Mouse (Mus musculus) layer of hippocampus, adult 9-11 months (tissue): ENCODE results near the gene Sgms1.

Source experiments
- DNase-seq: peaks from one replicate; pipeline ENCODE4 v3.0.0; 2022

The Sgms1 gene

DNA sequence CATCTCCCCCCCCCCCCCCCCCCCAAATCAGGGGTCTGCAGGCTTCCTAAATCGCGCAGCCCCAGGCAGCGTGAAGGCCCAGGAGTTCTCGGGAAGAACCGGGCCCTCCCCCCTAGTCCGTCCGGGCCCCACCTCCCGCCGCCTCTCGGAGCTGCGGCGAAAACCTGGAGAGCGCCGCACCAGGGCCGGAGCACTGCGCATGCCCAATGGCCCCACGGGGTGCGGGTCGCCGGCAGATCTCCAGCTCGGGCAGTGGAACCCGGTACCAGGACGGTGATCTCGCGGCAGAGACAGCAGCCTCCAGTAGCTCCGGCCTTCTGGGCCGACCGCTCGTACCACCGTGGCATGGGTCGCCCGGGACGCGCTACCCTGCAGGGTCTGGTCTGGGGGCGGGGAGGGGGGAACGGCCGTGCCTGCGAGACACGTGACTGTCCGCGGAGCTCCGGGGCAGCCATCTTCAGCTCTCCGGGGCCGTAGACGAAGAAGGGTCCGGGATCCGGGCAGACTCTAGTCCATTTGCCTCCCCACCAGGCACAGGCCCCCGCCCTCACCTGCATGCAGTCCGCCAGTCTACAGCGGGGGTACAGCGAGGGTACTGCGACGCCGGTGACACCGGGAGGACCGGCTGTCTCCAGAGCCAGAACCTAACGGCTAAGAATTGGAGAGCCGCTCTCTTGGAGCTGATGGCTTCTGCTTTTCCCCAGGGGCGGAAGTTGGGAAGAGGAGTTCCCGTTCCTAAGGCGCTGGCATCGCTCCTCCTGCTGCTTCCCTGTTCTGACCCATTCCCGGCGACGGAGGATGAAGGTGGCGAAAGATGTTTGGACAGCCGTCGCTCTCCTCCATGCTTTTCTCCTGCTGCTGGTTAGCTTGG is at the start of gene Sgms1:
TSS of gene Sgms1 (minus strand) at position 714 of the 871 bp plus-strand sequence.
- peak; percentile 90 for DNase-seq

GRCm38 (mm10) chr19:32425856-32426255 is 36.3 kb upstream of the Sgms1 start:
- DNase-seq: no peak

DNA sequence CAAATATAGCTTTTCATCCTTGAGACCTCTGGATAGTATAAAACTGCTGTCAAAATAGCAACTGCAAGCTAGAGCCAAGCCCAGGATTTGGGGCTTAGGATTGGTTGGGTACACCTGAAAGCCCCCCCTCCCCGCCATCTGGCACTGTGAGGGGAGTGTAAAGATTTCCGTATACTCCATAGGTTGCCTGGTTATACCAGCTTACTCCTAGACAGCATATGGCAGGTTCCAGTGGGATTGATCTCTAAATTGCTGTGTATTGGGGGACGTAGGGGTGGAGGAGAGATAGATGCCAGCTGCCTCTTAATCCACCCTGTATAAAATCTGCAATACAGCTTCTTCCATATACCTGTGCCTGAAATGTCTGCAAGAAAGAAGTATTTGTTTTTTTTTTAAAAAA is 35.2 kb upstream of the Sgms1 start:
- no peak for DNase-seq

- DNase-seq: no peak
These were observed 29.6 kb upstream of the Sgms1 start for GRCm38 (mm10) chr19:32419069-32419468.

DNA sequence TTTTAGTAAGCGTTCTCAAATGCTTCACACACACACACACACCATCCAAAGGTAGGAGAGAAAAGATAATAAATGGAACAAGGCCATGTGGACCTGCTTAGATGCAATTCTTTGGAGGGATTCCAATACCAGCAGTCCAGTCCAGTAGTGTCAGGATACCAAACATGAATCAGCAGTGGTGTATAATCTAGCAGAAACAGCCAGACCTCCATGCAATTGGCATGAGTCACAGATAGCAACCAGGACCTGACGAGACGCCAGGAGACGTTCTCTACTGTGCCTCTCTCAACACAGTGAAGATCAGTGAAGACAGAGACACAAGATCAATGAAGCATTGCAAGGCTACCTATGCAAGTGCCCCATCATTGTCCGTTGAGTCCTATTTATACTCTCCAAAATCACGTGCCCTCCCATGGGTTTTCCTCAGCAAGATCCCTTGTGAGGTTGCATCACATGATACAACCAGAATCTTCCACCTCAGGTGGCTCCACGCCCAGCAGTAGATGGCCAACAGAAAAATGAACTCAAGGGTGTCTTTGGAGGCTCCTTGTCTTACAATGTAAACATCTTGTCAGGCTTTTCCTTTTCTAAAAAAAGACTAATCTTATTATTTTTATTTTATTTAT is 27.3 kb upstream of the Sgms1 start:
- DNase-seq: no peak

DNA sequence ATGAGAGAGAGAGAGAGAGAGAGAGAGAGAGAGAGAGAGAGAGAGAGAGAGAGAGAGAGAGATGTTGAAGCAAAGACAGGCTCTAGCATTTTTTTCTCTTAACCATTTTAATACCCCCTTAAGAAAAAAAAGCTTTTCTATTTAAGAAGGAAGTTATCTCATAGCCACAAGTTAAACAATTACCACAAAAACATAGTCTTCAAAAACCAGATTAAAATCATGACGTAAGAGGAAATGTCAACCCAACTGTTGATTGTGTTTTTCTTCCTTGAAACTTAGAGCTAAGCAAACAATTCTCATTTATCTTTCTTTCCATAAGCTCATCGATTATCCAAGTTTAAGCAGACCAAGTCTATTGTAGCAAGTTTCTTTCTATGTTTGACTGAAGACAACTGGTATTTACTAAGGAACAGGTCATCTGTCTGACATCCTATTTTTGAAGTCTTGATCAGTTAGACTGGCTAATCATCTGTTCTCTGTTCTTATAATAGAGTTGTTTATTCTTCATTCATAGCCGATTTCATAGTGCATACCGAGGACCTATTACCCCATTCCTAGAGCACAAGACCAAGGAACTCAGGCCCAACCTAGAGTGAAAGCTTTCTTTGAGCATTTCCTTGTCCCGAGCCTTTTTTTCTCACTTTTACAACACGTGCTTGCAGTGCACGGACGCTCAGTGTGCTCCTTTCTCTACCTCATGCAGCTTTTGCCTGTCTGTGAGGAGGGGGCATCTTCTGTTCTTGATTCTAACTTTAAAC is 20.3 kb upstream of the Sgms1 start:
- no peak for DNase-seq

- no peak for DNase-seq
These were observed 17.2 kb upstream of the Sgms1 start for GRCm38 (mm10) chr19:32406717-32407116.

DNA sequence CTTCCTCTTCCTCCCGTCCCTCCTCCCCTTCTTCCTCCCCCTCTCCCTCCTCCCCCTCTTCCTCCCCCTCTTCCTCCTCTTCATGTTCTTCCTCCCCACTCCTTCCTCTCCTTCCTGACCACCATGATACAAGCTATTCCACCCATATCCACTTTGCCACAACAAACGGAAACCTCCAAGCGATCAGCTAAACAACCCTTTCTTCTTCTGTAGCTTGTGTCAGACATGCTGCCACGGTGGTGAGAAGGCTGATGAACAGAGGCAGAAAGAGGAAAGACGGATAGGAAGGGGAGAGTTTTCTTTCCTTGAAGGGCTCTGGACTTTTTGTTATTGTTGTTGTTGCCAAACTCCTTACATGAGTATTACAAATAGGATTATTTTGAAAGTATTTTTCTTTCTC is 14.9 kb upstream of the Sgms1 start:
- DNase-seq: no peak

DNA sequence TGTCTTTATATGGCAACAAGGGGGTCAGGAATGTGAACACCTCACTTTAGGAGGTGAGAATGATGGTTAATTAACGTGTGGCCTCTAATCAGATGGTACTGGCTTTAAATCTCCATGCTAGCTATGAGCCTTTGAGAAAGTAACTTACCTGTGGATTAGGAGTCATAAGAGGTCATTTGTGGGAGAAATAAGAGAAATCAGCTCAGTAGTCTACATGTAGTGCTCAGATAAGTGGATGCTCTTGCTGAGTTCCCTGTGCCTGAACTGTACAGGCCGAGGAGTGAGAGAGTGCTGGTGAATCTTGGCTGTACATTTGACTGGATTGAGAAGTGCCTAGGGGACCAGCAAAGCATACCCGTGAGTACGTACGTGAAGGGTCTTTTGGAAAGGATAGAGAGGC is 14.3 kb upstream of the Sgms1 start:
- DNase-seq: no peak

DNA sequence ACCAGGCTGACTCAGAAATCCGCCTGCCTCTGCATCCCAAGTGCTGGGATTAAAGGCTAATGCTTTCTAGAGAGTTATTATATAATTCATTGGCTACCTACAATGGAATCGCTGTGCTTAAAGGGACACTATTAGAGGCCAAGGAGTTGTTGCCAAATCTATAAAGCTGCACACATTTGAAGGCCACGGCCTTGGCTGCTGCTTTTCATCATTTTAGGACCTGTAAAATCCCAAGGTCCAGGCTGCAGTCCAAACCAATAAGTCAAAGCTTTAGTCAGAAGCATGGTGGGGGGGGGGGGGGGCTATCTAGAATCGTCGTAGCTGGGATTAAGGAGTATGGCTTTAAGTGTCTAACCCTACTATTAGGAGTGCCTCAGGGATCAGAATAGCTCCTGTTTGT is 9.0 kb upstream of the Sgms1 start:
- no peak for DNase-seq

DNA sequence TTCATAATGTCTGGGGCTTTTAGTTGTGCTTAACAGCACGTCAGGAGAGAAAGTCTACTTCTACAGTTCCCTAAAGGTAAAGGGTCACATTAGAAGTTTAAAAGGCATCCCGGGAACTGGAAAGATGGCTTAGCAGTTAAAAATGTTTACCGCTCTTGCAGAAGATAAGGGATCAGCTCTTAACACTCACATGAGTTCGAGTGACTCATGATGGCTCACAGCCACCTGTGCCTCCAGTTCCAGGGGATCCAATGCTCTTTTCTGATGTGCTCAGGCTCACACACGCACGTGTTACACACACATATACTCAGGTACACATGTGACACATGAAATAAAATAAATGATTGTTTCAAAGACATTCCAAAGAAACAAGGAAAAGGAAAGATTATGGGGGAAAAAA is 6.8 kb upstream of the Sgms1 start:
- no peak for DNase-seq

GRCm38 (mm10) chr19:32394825-32395224 is 5.3 kb upstream of the Sgms1 start:
- DNase-seq: no peak

DNA sequence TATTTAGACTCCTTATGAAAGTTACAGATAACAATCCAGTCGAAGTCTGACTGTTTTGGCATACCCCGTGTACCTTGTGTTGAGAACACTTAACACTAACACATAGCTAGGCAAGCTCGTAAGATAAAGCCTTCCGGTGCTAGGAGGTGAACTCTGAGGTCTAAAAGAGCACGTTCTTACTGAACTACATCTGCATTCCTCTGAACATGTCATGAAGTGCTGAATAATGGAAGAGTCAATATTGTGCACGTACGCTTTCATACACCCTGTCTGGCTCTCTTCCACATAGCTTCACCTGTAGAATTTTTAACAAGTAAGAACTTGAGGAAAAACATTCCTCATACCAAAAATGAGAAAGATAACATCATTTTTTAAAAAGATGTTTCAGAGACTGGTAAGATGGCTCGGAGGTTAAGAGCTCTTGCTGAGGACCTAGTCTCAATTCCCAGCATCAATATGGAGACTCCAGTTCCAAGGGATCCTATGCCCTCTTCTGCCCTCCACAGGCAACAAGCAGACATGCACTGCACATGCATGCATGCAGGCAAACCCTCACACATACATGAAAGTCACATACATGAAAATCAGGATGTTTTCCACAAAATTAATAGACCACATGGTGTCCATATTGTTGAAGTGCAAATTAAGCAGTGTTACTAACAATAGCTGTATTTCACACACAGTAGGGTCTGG is 4.4 kb upstream of the Sgms1 start:
- DNase-seq: no peak

DNA sequence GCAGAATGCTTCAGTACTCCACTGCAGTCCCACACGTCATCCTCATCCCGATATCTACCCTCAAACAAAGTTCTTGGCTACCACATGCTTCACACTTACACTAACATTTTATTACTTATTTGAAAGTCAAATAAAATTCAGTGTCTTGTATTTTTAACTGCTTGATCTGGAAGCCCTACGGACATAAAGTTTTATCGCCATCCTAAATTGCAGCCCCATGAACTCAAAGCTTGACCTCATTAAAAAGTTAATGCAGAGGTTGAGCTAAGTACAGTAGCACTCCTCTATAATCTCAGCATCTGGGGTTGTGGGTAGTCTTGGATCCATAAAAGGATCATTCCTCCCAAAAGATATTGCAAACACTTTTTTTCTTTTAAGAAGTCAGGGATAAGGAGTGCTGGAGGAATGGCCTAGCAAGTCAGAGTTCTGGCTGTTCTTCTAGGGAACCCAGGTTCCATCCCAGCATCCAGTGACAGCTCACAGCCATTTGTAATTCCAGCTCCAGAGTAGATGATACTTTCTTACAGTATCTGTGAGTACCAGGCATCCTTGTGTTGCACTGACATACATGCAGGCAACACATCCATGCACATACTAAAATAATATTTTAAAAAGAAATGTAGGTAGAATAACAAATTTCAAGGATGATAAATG is 3.7 kb upstream of the Sgms1 start:
- DNase-seq: no peak

GRCm38 (mm10) chr19:32391441-32391840 is 1.9 kb upstream of the Sgms1 start:
- DNase-seq: no peak

GRCm38 (mm10) chr19:32390116-32390515 is 602 bp upstream of the Sgms1 start:
- no peak for DNase-seq

DNA sequence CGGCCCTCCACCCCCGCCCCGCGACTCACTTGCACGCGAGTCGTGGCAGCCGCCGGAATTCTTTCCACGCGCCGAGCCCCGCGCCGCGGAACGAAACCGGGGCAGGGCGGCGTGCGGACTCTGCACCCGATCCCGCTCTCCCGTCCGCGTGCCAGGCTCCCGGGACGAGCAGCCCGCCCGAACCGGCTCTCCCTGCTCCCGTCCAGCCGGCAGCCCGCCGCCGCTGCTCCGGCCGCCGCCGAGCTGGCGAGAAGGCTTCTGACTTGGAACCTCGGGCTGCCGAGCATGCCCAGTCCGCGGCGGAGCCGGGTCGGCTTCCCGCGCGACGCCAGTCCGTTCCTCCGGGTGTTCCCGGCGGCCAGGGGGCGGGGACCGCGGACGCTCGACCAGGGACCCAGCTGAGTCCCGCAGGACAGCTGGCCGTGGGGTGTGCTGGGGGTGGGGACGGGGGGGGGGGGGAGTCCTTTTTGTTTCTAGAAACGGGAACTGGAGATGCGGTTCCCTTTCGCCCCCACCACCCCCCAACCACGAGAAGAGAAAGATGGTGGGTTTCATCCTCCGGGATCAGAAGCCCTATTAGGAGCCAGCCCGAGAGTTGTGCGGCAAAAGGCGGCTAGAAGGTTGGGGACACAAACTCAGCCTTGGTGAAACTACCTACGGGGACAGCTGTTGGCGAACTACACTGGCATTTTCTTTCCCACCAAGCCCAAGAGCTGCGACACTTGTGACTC is 1.2 kb downstream of the Sgms1 start:
- DNase-seq: peak; percentile 95

GRCm38 (mm10) chr19:32387403-32388190 is 1.9 kb downstream of the Sgms1 start:
- peak; percentile 39 for DNase-seq

- peak; percentile 27 for DNase-seq
These were observed 2.7 kb downstream of the Sgms1 start for GRCm38 (mm10) chr19:32386556-32387402.

- no peak for DNase-seq
These were observed 5.8 kb downstream of the Sgms1 start for GRCm38 (mm10) chr19:32383738-32384137.
